Mouse (Mus musculus) 416B (cell line): Measurements from ENCODE around the gene Pacsin1.
"Not testable (repeated sequence)": the region's sequence is repeated elsewhere in the genome, so short reads cannot be mapped to it uniquely, and the experiment has no call there.

Source experiments
- DNase-seq: peaks from one replicate; pipeline ENCODE4 v3.0.0; 2011; ENCODE audit warnings: low read depth

Gene Pacsin1

DNA sequence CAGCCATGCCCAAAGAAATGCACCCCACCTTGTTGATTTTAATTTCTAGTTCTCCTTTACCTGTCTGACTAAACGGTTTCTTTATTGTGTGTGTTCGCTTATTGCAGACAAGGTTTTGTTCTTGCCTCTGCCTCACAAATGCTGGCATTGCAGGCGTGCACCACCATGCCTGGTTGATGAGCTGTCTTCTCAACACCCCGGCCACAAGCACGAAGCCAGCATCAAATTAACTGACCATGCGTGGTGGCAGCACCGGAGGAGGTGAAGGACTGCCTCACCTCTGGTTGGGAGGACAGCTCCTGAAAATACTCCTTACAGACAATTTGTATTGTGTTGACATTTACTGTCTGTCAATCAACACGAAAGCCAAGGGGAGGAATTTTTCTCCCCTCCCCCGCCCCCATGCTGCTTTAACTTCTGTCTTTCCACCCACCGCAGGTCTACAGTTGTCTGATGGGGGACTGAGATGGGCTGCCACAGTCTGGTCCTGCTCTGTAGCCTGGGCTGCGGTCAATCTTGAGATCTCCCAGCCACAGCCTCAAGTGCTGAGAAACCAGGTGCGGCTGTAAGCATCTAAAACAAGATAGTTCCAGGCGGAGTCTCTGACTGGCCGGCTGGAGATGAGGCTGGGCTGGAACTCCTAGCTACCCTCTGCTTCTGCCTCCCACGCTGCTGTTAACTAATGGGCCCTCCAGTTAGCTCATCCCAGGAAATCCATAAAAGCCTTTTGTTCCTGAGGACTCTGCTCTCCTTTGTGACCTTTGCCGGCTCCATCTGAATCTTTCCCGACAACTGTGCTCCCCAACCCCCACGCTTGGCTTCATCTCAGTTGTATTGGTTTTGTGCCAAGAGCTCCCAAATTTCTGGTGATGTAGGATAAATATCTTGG is 18.9 kb upstream of the Pacsin1 start, which contains the start of gene Rps10:
Rps10 (minus strand) TSS at position 538 of the 889 bp plus-strand sequence.
- DNase-seq = no peak

DNA sequence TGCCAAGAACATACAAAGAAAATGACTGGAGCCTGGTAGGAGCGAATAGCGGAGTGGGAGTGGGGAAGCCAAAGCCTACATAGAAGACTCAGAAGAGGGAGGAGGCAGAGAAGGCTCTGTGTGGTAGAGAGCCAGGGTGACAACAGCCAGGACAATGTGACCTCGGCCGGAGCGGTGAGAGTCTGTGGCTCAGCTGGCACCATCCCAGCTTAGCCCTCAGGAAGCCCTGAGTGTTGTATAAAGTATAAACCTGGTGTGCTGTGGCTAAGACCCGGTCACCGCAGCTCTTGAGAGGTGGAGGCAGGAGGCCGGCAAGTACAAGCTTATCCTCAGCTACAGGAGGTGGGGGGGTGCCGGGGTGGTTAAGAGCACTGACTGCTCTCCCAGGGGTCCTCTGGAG is 18.0 kb upstream of the Pacsin1 start:
- peak; percentile 96 for DNase-seq

DNA sequence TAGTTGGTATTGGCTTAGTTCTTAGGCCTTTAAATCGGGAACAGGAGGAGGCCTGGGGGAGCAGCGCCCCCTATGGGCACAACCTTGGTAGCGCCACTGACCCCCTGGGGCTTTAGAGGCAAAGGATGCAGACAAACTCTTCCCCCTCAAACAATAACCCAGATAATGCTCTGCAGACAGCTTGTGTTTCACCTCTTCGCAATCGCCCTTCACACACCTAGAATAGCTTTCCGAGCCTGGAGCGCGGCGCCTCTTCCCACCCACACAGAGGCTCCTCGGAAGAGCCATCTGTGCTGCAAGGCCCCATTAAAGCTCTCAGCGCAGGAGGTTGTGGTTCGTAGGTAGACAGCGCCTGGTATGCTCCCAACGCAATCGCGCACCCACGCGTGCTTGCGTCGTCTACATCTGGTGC is 16.4 kb upstream of the Pacsin1 start:
- DNase-seq = no peak

DNA sequence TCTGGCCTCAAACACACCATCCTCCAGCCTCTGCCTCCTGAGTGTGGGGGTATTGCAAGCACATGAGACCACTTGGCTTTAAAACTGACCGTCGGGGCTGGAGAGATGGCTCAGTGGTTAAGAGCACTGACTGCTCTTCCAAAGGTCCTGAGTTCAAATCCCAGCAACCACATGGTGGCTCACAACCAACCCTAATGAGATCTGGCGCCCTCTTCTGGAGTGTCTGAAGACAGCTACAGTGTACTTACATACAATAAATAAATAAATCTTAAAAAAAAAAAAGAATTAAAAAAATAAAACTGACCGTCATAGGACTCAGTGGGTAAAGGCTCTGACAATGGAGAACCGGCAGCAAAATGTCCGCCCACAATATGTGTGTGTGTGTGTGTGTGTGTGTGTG is 15.5 kb upstream of the Pacsin1 start:
- DNase-seq = not testable (repeated sequence)

DNA sequence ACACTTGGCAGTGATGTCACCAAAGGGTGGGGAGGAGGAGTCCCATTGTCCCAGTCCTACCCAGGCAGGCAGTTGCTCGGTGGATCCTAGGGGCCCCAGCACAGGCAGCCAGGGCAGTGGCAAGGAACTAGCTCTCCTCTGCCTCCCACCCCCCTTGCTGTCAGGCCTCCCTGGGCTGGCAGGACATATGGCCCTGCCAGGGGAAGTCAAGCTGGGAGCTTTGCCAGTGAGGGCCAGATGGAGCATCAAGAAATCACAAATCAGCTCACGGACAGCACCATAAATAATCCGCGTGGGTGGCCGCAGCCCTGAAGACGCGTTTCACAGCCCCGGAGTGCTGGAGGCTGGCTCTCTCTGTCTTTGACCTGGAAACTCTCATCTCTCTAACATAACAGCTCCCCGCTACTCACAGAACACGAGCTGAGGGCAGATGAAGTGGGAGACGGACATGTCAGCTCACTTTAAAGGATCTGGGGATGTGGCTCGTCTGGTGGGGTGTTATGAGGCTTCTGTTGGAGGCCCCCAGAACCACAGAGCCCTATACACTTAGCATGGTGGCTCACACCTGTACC is 12.7 kb upstream of the Pacsin1 start:
- no peak for DNase-seq

DNA sequence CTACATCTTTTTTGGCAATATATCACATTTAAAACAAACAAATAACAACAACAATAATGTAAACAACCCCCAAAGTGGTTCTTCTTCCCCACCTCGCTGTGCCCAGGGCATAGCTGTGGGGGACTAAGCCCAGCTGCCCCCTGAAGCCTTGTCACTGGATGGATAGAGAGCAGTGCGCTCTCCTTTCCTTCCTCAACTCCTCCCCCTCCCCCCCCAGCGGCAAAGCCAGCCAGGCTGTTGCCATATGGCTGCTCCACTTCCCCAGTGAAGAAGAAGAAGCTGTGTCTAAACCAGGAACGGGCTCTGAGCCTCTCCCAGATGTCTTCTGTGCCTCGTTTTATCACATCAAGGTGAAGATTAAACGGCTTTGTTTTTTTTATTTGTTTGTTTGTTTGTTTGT is 12.2 kb upstream of the Pacsin1 start:
- no peak for DNase-seq

DNA sequence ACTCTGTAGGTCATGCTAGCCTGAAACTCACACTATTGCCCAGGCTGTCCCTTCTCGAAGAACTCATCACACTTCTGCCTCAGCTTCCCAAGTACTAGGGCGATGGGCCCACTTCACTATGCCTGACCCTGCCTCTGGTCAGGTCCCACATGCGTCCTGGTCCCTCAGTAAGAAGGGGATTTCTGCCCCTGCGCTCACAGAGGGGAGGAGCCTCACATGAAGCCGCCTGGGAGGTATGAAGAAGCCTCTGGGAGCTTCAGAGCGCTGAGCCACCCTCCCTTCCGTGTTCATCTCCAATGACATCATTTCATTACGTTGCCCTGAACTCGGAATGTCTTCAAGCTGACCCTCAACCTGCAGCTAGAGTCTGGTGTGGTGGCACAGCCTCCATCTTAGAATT is 11.6 kb upstream of the Pacsin1 start:
- no peak for DNase-seq

DNA sequence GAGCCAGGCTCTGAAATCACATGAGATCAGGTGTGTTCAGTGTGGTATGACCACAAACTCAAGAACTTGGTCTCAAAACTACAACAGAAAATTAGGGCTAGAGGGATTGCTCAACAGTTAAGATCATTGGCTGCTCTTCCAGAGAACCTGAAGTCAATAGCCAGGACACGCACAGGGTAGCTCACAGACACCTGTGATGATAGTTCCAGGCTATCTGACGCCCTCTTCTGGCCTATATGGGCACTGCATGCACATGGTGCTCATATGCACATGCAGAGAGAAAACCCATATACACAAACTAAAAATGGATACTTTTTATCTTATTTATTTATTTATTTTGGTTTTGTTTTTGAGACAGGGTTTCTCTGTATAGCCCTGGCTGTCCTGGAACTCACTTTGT is 10.7 kb upstream of the Pacsin1 start:
- no peak for DNase-seq

DNA sequence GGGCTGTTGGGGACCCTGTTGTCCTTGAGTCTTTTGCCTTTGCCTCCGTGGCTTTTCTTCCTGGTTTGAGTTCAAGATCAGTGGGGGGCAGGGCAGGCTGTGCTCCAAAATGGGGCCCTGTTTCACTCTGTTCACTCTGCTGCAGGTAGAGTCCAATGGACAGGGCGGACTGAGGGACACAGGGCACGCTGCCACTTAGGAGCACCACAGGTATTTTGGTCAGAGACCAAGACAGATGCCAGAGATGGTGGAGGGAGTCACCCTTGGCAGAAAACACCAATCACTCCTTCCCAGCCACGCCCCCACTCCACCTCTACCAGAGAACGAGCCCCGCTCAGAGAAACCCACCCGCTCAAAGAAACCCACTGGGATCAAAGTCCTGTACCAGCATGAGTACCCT is 9.5 kb upstream of the Pacsin1 start:
- no peak for DNase-seq

DNA sequence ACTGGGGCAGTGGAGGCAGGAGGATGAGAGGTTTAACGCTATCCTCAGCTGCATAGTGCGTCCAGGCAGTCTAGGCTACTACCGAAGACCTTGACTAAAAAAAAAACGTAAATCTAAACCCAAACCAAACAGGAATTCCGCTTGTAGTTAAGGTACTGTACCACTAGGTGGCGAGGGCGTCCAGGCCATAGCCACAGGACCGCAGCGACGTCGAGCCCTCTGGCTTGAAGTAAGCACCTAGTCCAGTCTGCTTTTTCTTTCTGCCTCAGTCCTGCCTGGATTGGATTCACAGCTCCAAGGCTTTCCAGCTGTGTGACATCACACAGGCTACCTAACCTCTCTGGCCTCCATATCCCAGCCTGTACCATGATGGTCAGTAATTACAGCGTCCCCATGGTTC is 5.1 kb upstream of the Pacsin1 start:
- DNase-seq = peak; percentile 82

DNA sequence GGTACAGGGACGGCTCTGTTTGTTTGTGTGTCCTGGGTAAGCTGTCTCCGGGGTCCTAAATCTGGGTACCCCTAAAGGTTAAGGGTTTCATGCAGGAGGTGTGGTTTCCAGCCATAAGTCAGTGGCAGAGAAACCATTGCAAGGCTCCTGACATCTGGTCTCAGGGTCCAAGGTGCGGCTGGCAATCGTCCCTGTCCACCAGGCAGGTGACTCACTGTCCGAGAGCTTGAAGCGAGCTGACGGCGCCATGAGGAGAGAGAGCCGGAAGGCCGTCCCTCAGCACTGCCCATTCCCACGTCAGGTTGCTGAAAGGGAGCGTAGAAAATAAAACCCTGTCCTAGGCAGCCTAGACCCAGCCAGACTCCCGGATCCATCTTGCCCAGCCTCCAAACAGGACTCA is 4.7 kb upstream of the Pacsin1 start:
- no peak for DNase-seq

DNA sequence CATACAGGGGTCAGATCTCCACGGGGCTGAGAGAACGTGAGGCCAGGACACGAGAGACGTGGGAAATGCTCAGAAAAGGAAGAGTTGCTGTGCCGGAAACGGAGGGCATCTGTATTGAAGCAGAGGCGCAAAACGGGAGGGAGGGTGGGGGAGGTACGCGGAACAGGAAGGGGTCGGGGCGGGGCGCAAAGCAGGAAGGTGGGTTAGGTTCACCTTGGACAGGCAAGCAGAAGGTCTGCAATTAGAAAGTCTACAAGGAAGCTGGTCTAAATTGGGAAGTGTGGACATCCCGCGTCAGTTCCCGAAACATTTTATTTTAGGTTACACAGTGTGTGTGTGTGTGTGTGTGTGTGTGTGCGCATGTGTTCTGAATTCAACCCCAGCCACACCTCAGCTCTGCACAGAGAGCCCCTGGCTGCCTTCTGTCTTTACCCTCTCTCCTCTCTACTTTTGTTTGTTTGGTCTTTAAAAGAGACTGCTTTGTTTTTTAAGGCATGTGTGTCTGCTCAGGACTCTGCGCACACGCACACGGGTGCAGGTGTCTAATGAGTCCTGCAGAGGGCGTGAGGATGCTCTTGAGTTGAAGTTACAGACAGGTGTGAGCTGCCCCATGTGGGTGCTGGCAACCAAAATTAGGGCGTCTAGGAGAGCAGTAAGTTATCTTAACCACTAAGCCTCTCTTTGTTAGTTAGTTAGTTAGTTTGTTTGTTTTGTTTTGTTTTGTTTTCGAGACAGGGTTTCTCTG is 3.1 kb upstream of the Pacsin1 start:
- no peak for DNase-seq

DNA sequence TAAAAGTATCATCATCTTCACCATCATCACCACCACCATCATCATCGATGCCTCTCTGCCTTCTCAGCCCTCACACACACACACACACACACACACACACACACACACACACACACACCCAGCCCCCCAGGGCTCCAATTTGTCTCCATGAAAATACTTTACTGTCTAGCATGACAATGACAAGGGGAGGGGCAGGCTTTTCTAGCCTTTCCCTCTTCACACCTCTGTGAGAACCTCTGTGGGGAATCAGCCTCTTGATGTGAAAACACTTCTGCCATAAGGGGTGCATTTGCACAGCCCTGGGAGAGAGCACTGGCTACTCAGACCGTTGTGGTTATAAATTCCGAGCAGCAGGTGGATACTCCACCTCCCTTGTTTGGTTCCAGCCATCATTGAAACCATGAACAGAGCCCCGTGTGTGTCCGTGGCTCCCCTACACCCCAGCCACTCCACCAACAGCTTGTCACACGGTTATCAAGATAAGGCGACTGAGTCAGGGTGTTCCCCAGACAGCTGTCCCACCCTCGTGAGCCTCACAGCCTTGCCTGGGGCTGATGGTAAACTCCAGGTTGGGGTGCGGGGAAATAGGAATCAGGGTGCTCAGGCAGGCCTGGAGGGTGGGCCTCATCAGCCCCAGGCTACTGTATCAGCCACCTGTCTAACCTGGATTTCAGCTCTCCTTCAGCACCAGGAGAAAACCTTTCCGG is 1.9 kb upstream of the Pacsin1 start:
- DNase-seq = no peak

DNA sequence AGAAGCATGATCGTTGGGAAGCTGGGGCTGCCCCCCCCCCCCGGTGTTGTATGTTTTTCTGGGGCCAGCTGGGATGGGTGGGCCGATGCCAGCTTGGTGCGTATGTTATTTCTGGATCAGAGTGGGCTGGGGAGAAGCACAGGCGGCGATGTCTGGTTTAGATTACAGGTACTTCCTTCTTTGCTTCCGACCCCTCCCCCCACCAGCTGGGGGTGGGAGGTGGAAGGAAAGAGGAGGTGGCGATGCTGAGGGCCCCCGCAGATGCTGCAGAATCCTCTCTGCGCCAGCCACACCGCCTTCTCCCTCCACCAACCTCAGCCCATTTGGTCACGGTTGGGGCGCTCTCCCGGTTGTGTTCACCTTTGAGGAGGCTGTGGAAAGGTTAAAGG is 696 bp downstream of the Pacsin1 start:
- peak; percentile 29 for DNase-seq

DNA sequence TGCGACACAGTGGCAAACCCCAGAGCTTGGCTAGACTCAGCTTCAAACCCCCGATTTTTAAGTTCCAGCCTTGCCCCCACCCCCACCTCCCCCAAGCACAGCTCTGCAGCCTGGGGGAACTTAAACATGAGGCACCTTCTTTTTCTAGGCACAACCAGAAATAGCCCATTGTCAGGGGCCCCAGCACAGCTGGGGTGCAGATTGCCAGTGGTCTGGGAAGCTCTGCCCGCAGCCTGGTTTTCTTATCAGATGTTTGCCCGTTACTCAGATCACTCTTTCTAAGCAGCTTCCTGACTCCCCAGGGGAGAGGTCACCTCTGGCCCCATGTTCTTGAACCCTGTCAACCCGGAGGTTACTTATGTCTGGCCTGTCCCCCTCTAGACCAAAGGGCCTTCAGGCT is 1.1 kb downstream of the Pacsin1 start:
- DNase-seq = peak; percentile 69

DNA sequence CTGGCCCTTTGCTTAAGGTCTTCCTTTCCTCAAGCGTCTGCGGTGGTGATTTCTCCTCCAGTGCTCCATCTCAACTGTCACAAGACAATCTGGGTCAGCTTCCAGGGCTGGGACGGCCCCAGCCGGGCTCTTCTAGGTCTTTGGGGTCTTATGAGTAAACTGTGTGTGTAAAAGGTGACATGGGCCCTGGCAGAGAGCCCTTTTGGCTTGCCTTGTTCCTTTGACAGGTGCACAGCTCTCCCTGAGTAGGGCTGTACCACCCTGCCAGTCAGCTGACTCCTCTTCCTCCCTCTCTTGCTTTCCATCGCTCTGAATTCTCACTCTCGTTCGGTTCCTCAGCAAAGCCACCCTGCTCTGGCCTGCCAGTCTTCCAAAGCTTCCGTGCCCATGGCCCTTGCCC is 1.8 kb downstream of the Pacsin1 start:
- DNase-seq = no peak

DNA sequence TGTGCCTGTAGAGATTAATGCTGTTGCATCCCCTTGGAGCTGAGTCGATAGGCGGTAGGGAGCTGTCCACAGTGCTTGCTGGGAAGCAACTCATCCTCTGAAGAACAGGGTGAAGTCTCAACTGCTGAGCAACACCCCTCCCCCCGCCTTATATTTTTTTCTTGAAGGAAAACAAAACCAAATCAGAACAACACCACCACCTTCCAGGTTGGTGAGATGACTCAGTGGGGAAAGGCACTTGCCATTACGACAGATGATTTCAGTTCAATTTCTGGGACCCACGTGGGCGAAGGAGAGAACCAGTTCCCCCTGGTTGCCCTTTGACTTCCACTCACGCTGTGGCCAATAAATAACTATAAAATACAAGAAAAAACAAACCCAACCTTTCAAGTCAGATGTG is 3.5 kb downstream of the Pacsin1 start:
- DNase-seq = no peak

DNA sequence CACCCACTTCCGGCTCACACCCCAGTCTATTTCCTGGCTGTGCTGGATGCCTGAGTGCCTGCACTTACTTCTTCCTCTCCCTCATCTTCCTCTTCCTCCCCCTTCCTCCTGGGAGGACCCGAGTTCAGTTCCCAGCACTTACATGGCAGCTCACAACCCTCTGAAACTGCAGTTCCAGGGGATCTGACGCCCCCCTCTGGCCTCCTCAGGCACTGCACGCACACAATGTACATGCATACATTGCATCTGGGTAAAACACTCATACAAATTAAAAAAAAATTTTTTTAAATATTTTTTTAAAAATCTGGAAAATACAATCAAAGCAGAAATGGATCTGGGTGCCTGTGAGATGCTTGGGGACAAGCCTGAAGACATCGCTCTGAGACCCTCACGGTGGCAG is 16.4 kb downstream of the Pacsin1 start:
- DNase-seq = no peak

DNA sequence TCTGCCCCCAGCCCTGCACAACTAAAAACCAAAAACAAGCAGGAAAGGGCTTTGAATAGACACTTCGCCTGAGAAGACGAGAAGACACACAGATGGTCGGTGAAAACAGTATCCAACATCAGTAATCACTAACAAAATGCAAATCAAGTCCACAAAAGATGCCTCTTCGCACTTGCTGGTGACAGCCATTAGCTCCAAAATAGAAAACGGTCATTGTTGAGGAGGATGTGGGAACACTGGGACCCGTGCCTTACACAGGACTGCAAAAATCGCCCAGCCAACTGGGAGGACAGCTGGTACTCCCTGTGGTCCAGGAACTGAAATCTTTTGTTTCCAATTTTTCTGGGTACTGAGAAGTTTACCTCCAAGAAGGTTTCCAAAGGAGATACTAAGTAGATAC is 18.6 kb downstream of the Pacsin1 start:
- DNase-seq = no peak

DNA sequence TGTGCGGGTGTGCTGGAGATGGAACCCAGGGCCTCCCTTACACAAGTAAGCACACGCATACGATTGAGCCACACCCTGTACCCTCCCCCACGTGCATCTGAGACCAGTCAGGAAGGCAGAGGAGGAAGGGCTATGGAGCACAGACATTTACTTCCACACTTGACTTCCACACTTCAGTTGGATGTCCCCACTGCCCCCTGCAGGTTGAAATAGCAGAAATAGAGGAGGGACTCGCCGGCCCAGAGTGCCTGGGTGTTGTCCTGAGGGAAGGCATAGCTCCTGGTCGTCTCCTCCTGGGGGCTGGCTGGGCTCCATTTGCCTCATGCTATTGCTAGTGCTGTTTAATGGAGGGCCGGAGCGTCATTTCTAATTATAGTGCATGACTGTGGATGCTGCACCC is 20.1 kb downstream of the Pacsin1 start:
- peak; percentile 34 for DNase-seq

DNA sequence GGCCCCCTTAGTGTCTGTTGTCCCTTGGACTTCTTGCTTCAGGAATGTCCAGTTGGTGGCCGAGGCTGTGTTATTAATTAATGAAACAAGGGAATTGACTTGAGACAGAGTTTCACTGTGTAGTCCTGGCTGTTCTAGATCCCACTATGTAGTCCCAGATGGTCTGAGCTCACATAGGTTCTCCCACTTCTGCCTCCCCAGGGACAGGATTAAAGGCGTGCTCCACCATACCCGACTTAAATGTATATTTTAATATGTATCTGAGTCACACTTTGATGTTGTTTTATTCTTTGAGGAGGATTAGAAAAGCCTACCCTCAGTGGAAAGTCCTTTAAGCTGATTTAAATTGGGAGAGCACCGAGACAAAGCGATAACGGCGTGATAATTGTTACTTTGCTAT is 21.0 kb downstream of the Pacsin1 start:
- DNase-seq = no peak

DNA sequence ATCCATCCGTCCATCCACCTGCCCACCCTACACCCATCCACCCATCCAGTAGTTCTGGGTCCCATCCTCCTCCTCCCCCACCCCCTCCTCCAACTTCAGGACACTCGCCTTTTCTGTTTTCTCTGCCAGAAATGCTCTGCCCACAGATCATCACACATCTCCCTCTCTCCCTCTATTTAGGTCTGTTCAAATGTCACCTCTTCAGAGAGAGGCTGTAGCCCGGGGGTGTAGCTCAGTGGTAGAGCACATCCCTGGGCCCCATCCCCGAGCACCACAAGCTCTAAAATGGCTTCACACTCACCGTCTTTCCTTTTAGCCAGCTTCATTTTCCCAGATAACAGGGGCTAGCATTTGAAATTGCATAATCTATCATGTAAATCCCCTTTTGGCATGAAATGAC is 22.4 kb downstream of the Pacsin1 start:
- no peak for DNase-seq
